Mouse (Mus musculus) liver, adult 2 months (tissue): ENCODE results near the gene Fam111a.

Experiments
- CTCF ChIP-seq: fragments of 200-500 bp; IDR thresholded peaks from 2 replicates; pipeline ENCODE4 v1.5.1; 2011; ENCODE audit warnings: low read depth, low read length, control low read depth
- POLR2A ChIP-seq: fragments of 200-500 bp; IDR thresholded peaks from 2 replicates; pipeline ENCODE4 v1.6.1; 2011; ENCODE audit warnings: low read length, control low read depth; ENCODE audit not compliant: insufficient read depth; ENCODE audit errors: extremely low read depth

DNA sequence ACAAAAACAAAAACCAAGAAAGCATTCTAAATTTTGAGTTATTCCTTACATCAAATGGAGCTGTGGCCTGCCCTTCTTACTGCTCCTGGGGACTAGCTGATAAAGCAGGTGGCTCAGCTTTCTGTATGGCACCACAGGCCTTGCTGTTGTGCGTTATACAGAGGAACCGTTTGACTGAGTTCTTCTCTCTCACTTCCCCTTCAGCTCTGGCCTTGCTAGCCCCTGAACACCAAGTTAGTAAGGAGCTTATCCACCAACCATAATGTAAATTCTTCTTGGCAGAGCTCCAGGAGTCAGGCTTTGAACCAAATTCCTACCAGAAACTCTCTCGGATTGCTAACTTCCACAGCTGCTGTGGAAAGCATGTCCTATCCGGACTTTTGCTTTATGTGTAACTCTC is 21.5 kb downstream of the Fam111a start:
- TF ChIP-seq CTCF (no peak), POLR2A (no peak)
